Mouse (Mus musculus): ENCODE measurements around the gene Atp8b5. TPM values are rescaled to one million over a fixed set of nuclear protein-coding genes. Genes with fewer than 3 reads are reported as not detected.

Gene Atp8b5
- total and polyA plus RNA-seq, 2 experiments from 2014 or later, result 0.44 to 2.4 TPM

GRCm38 (mm10) chr4:43340096-43340804, 73.3 kb downstream of the Atp8b5 start:
- no peaks in the 10 kb centered on the region for H3K9me3 ChIP-seq (ENCODE audit: low read length)
- no peak for TF ChIP-seq CTCF (IDR thresholded peaks at IDR 0.05; ENCODE audit: low read depth)
- no peak overlapping the region for H3K4me3 ChIP-seq (ENCODE audit: low read length)
- H3K27me3 ChIP-seq (ENCODE audit: insufficient read depth, low read length), result no peaks in the 10 kb centered on the region
- H3K4me2 ChIP-seq (ENCODE audit: low read depth, low read length), result no peak overlapping the region
- 80% methylated on average over 4 of the region's 4 CpGs for WGBS
- no peak for DNase-seq (ENCODE audit: low spot score)
- H3K27ac ChIP-seq, result no peak overlapping the region
- H3K4me1 ChIP-seq (ENCODE audit: insufficient read depth, low read length), result no peaks in the 10 kb centered on the region
- ATAC-seq, result no peak
- H3K36me3 ChIP-seq (ENCODE audit: insufficient read depth, low read length), result no peaks in the 10 kb centered on the region
- no peak overlapping the region for H3K9ac ChIP-seq (replicated peaks; ENCODE audit: low read length)

- Histone ChIP-seq H3K9me3 (ENCODE audit: low read length) (no peaks in the 10 kb centered on the region), H3K4me2 (ENCODE audit: low read depth, low read length) (no peak overlapping the region), H3K9ac (replicated peaks; ENCODE audit: low read length) (no peak overlapping the region), H3K4me1 (ENCODE audit: insufficient read depth, low read length) (no peaks in the 10 kb centered on the region), H3K27me3 (ENCODE audit: insufficient read depth, low read length) (no peaks in the 10 kb centered on the region), H3K4me3 (ENCODE audit: low read length) (no peak overlapping the region), H3K36me3 (ENCODE audit: insufficient read depth, low read length) (no peaks in the 10 kb centered on the region), H3K27ac (no peak overlapping the region)
- WGBS, result 42% methylated on average over 7 of the region's 7 CpGs
- DNase-seq (ENCODE audit: low spot score), result no peak
- ATAC-seq, result no peak
- peak; percentile 36; the same call in 1 of the 2 replicates for TF ChIP-seq CTCF (IDR thresholded peaks at IDR 0.05; ENCODE audit: low read depth)
Measured at GRCm38 (mm10) chr4:43341276-43341891, 74.4 kb downstream of the Atp8b5 start.

GRCm38 (mm10) chr4:43342443-43342842, 75.5 kb downstream of the Atp8b5 start:
- Histone ChIP-seq H3K4me3 (ENCODE audit: low read length) (no peak overlapping the region), H3K9me3 (ENCODE audit: low read length) (no peaks in the 10 kb centered on the region), H3K27me3 (ENCODE audit: insufficient read depth, low read length) (no peaks in the 10 kb centered on the region), H3K36me3 (ENCODE audit: insufficient read depth, low read length) (no peaks in the 10 kb centered on the region), H3K4me2 (ENCODE audit: low read depth, low read length) (no peak overlapping the region), H3K9ac (replicated peaks; ENCODE audit: low read length) (no peak overlapping the region), H3K4me1 (ENCODE audit: insufficient read depth, low read length) (no peaks in the 10 kb centered on the region), H3K27ac (no peak overlapping the region)
- ATAC-seq, result no peak
- TF ChIP-seq CTCF (IDR thresholded peaks at IDR 0.05; ENCODE audit: low read depth), result no peak
- no peak for DNase-seq (ENCODE audit: low spot score)
- WGBS, result 71% methylated on average over 10 of the region's 10 CpGs

- H3K4me2 ChIP-seq (ENCODE audit: low read depth, low read length), result no peak overlapping the region
- TF ChIP-seq CTCF (IDR thresholded peaks at IDR 0.05; ENCODE audit: low read depth), result no peak
- no peak overlapping the region for H3K4me3 ChIP-seq (ENCODE audit: low read length)
- DNase-seq (ENCODE audit: low spot score) (no peak), ATAC-seq (no peak)
- no peaks in the 10 kb centered on the region for H3K27me3 ChIP-seq (ENCODE audit: insufficient read depth, low read length)
- no peaks in the 10 kb centered on the region for H3K9me3 ChIP-seq (ENCODE audit: low read length)
- no peaks in the 10 kb centered on the region for H3K4me1 ChIP-seq (ENCODE audit: insufficient read depth, low read length)
- 79% methylated on average over 2 of the region's 2 CpGs for WGBS
- H3K27ac ChIP-seq, result no peak overlapping the region
- no peaks in the 10 kb centered on the region for H3K36me3 ChIP-seq (ENCODE audit: insufficient read depth, low read length)
- no peak overlapping the region for H3K9ac ChIP-seq (replicated peaks; ENCODE audit: low read length)
Measured at GRCm38 (mm10) chr4:43344932-43345331, 78.0 kb downstream of the Atp8b5 start.

- ATAC-seq, result no peak
- no peaks in the 10 kb centered on the region for H3K27me3 ChIP-seq (ENCODE audit: insufficient read depth, low read length)
- no peaks in the 10 kb centered on the region for H3K4me1 ChIP-seq (ENCODE audit: insufficient read depth, low read length)
- no peak for DNase-seq (ENCODE audit: low spot score)
- no peak overlapping the region for H3K9ac ChIP-seq (replicated peaks; ENCODE audit: low read length)
- no peak for TF ChIP-seq CTCF (IDR thresholded peaks at IDR 0.05; ENCODE audit: low read depth)
- WGBS, result 74% methylated on average over 5 of the region's 5 CpGs
- no peak overlapping the region for H3K4me2 ChIP-seq (ENCODE audit: low read depth, low read length)
- H3K4me3 ChIP-seq (ENCODE audit: low read length), result no peak overlapping the region
- no peak overlapping the region for H3K27ac ChIP-seq
- H3K9me3 ChIP-seq (ENCODE audit: low read length), result no peaks in the 10 kb centered on the region
- no peaks in the 10 kb centered on the region for H3K36me3 ChIP-seq (ENCODE audit: insufficient read depth, low read length)
Measured at GRCm38 (mm10) chr4:43349206-43349605, 82.2 kb downstream of the Atp8b5 start.

- Histone ChIP-seq H3K4me3 (ENCODE audit: low read length) (no peak overlapping the region), H3K9ac (replicated peaks; ENCODE audit: low read length) (no peak overlapping the region), H3K4me2 (ENCODE audit: low read depth, low read length) (no peak overlapping the region), H3K9me3 (ENCODE audit: low read length) (no peaks in the 10 kb centered on the region), H3K27ac (no peak overlapping the region), H3K4me1 (ENCODE audit: insufficient read depth, low read length) (no peaks in the 10 kb centered on the region), H3K27me3 (ENCODE audit: insufficient read depth, low read length) (no peaks in the 10 kb centered on the region), H3K36me3 (ENCODE audit: insufficient read depth, low read length) (no peaks in the 10 kb centered on the region)
- ATAC-seq (no peak), DNase-seq (ENCODE audit: low spot score) (no peak)
- no peak for TF ChIP-seq CTCF (IDR thresholded peaks at IDR 0.05; ENCODE audit: low read depth)
- 69% methylated on average over 6 of the region's 6 CpGs for WGBS
Measured at GRCm38 (mm10) chr4:43350038-43350560, 83.1 kb downstream of the Atp8b5 start.

- no peak for ATAC-seq
- Histone ChIP-seq H3K4me1 (ENCODE audit: insufficient read depth, low read length) (no peaks in the 10 kb centered on the region), H3K4me2 (ENCODE audit: low read depth, low read length) (no peak overlapping the region), H3K27ac (no peak overlapping the region), H3K9me3 (ENCODE audit: low read length) (no peaks in the 10 kb centered on the region), H3K36me3 (ENCODE audit: insufficient read depth, low read length) (no peaks in the 10 kb centered on the region), H3K4me3 (ENCODE audit: low read length) (no peak overlapping the region), H3K9ac (replicated peaks; ENCODE audit: low read length) (no peak overlapping the region), H3K27me3 (ENCODE audit: insufficient read depth, low read length) (no peaks in the 10 kb centered on the region)
- 84% methylated on average over 6 of the region's 6 CpGs for WGBS
- DNase-seq (ENCODE audit: low spot score), result no peak
- TF ChIP-seq CTCF (IDR thresholded peaks at IDR 0.05; ENCODE audit: low read depth), result no peak
Measured at GRCm38 (mm10) chr4:43353662-43354061, 86.7 kb downstream of the Atp8b5 start.
